Mouse (Mus musculus): ENCODE measurements at regions not wholly inside any gene's neighbourhood (a gene's known extent, or its start where the extent isn't known, plus 50 kb on each side); places are given as distances from the start of the nearest gene placed in this dataset.

- peak; percentile 55 for DNase-seq
Observed at GRCm38 (mm10) chr12:117439015-117439605, 77.2 kb upstream of the Rapgef5 start.

GRCm38 (mm10) chr12:117444247-117444989 is 71.9 kb upstream of the Rapgef5 start:
- DNase-seq = no peak

- no peak for DNase-seq
Observed at GRCm38 (mm10) chr12:117447223-117447622, 69.1 kb upstream of the Rapgef5 start.

GRCm38 (mm10) chr12:117447843-117448728 is 68.2 kb upstream of the Rapgef5 start:
- no peak for DNase-seq

- no peak for DNase-seq
Observed at GRCm38 (mm10) chr12:117449080-117449479, 67.2 kb upstream of the Rapgef5 start.

GRCm38 (mm10) chr12:117450106-117450505 is 66.2 kb upstream of the Rapgef5 start:
- DNase-seq = no peak

- no peak for DNase-seq
Observed at GRCm38 (mm10) chr12:117450871-117451270, 65.4 kb upstream of the Rapgef5 start.

GRCm38 (mm10) chr12:117451441-117451840 is 64.8 kb upstream of the Rapgef5 start:
- no peak for DNase-seq

GRCm38 (mm10) chr12:117455800-117456199 is 60.5 kb upstream of the Rapgef5 start:
- no peak for DNase-seq

GRCm38 (mm10) chr12:117458132-117459070 is 57.9 kb upstream of the Rapgef5 start:
- DNase-seq = no peak

- DNase-seq = no peak
Observed at GRCm38 (mm10) chr12:117459541-117459940, 56.7 kb upstream of the Rapgef5 start.

GRCm38 (mm10) chr12:117465206-117465605 is 51.1 kb upstream of the Rapgef5 start:
- DNase-seq = no peak

- no peak for DNase-seq
Observed at GRCm38 (mm10) chr12:117465998-117466397, 50.3 kb upstream of the Rapgef5 start.

Measured in right cerebral cortex, postnatal 14 days (tissue).